Mouse (Mus musculus) CD4-positive naive resting alpha-beta T cell, adult 76 days (primary cell): ENCODE measurements around the gene Sult6b2. TPM values are rescaled to one million over a fixed set of nuclear protein-coding genes. Genes with fewer than 3 reads are reported as not detected.

Experiments used
- total RNA-seq: library from RNA; stranded (reverse); gene quantifications from one replicate; pipeline ENCODE4 v1.2.4, GENCODE M21; 2023

Gene Sult6b2
- total RNA-seq: 0.67 TPM

DNA sequence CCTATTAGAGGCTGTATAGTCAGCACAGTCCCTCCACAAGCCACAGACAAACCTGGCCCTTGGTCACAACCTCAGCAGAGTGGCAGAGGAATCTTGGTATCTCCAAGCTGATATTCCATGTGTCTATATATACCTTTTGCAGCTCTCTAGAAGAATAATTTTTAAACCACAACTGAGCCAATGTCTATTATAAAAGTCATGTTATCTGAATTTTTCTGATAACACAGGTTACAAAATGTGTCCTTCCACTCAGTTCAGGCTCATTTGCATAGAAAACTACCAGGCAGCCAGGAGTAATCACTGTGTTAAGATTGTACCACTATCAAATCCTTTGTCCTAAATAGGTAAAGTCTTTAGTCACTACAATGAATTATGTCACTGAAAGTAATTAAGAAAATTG, at the start of gene Sult6b2:
TSS of gene Sult6b2 (minus strand) at position 101 of the 400 bp plus-strand sequence.

DNA sequence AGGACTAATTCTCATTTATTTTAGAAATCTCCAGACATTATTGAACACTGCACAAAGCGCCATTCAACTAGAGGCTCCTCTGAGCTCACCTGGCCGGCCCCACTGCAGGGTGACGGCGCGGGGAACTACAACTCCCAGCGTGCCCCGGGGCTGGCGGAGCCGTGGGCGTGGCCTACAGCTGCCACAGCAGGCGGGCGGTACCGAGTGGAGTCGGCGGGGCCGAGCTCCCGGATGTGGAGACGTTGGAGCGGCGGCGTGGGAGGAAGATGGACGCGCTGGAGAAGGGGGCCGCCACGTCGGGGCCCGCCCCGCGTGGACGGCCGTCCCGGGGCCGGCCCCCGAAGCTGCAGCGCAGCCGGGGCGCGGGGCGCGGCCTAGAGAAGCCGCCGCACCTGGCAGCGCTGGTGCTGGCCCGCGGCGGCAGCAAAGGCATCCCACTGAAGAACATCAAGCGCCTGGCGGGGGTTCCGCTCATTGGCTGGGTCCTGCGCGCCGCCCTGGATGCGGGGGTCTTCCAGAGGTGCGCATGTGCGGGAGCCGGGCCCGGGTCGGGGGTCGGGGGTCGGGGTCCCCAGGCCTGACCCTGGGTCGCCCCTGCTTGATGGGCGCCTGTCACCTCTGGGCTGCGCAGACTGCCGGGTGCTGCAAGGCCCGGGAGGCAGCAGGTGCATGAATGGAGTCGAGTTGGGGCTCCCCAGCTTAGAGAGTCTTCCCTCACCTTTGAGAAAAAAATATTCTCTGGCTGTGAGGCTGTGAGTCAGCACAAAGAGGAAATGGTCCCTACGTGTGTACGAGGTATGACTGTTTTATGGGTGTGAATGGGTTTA, 47.6 kb downstream of the Sult6b2 start, which contains the start of gene Cmas:
TSS of gene Cmas (plus strand) at position 180 of the 827 bp plus-strand sequence.

Other genes starting within 250 kb of the Sult6b2 start
- 0.32 TPM for gene Kcnj8, start 232.9 kb downstream of the Sult6b2 start, total RNA-seq
- not detected for gene Abcc9, start 102.2 kb downstream of the Sult6b2 start, total RNA-seq
- 84.5 TPM for gene Cmas, start 47.8 kb downstream of the Sult6b2 start, total RNA-seq
- gene St8sia1, start 159.9 kb upstream of the Sult6b2 start, total RNA-seq: 126 TPM